In the genomic region with DNA sequence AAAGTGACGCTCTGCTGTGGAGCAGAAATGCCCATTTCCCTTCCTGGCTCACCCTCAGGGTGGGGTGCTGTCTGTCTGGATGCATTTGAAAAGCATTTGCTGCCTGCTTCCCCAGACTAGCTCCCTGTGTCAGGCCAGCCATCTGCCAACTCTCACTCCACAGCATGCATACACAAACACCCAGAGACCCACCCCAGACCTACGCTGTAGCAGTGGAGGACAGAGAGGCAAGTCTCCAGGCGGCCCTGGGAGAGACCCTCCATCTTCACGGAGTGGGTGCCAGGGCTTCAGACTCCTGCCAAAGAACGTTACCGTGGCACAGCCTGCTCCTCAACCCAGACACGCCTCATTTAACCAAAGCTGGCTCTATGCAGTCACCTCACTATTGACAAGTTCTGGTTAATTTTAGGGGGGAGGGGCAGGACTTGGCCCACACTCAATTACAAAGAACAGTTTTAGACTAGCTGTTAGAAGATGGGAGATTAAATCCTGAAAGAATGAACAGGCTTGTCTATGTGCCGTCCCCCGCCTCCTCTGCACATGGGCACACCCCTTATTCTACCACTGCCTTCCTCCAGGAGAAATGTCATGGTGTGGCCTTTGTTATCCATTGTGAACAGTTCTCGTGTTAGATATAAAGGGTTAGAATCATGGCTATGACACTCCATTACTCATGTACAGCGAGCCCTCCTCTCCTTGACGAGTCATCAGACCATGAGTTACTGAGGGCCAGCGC, we compare ENCODE assay signal across 8 mouse cellular contexts. TPM values are rescaled to one million over a fixed set of nuclear protein-coding genes. Genes with fewer than 3 reads are reported as not detected.
DNase-seq lines count a peak whose midpoint lies in the region; ATAC-seq lines count a peak whose summit lies in the region.

No protein-coding gene starts in this region.

- H3K4me1 ChIP-seq in lung, embryonic 16.5 days (replicated peaks; ENCODE audit: control insufficient read depth, insufficient read depth, low read length), result peaks cover 31% of the 10 kb centered on the region
- no peaks in the 10 kb centered on the region; the same call in 1 of the 2 replicates for H3K4me1 ChIP-seq in forebrain, embryonic 14.5 days (ENCODE audit: control insufficient read depth, insufficient read depth, low read length)
- peaks cover 11% of the 10 kb centered on the region; the same call in 1 of the 2 replicates for H3K4me1 ChIP-seq in hindbrain, embryonic 14.5 days (replicated peaks; ENCODE audit: control insufficient read depth, insufficient read depth, low read length)
- H3K4me1 ChIP-seq in midbrain, embryonic 15.5 days, result peaks cover 4% of the 10 kb centered on the region; the same call in 1 of the 2 replicates

- no peaks in the 10 kb centered on the region for H3K27me3 ChIP-seq in lung, embryonic 16.5 days (ENCODE audit: control insufficient read depth, insufficient read depth, low read depth, low read length)
- H3K27me3 ChIP-seq in forebrain, embryonic 14.5 days (replicated peaks; ENCODE audit: control insufficient read depth, insufficient read depth, low read length), result no peaks in the 10 kb centered on the region
- no peaks in the 10 kb centered on the region for H3K27me3 ChIP-seq in hindbrain, embryonic 14.5 days (ENCODE audit: control insufficient read depth, insufficient read depth, low read length)
- H3K27me3 ChIP-seq in midbrain, embryonic 15.5 days (replicated peaks), result no peaks in the 10 kb centered on the region

- ATAC-seq in lung, embryonic 16.5 days (ENCODE audit: low read depth), result peak; percentile 96
- ATAC-seq in forebrain, embryonic 14.5 days, result peak; percentile 96
- ATAC-seq in hindbrain, embryonic 14.5 days (ENCODE audit: low FRiP score), result peak; percentile 91
- ATAC-seq in midbrain, embryonic 15.5 days (replicated peaks), result peak; percentile 90

- H3K9ac ChIP-seq in lung, embryonic 16.5 days (ENCODE audit: low read length), result no peak overlapping the region
- H3K9ac ChIP-seq in forebrain, embryonic 14.5 days (ENCODE audit: low read length), result no peak overlapping the region
- H3K9ac ChIP-seq in hindbrain, embryonic 14.5 days, result no peak overlapping the region
- H3K9ac ChIP-seq in midbrain, embryonic 15.5 days, result no peak overlapping the region

- H3K4me3 ChIP-seq in lung, embryonic 16.5 days (ENCODE audit: low read length), result no peak overlapping the region
- H3K4me3 ChIP-seq in forebrain, embryonic 14.5 days (ENCODE audit: low read depth, low read length), result no peak overlapping the region
- no peak overlapping the region for H3K4me3 ChIP-seq in hindbrain, embryonic 14.5 days (replicated peaks; ENCODE audit: low read length)
- no peak overlapping the region for H3K4me3 ChIP-seq in midbrain, embryonic 15.5 days

- H3K27ac ChIP-seq in lung, embryonic 16.5 days (ENCODE audit: low read length), result peak overlapping the region; percentile 76
- peak overlapping the region; percentile 79 for H3K27ac ChIP-seq in forebrain, embryonic 14.5 days (ENCODE audit: low read depth, low read length)
- H3K27ac ChIP-seq in hindbrain, embryonic 14.5 days, result peak overlapping the region; percentile 69
- H3K27ac ChIP-seq in midbrain, embryonic 15.5 days, result 0 out of 2 replicates have a peak overlapping the region, but pooled peaks have one; percentile 34

- no peaks in the 10 kb centered on the region for H3K9me3 ChIP-seq in lung, embryonic 16.5 days (ENCODE audit: control insufficient read depth, low read length)
- H3K9me3 ChIP-seq in forebrain, embryonic 14.5 days (replicated peaks; ENCODE audit: control insufficient read depth, low read length), result no peaks in the 10 kb centered on the region
- no peaks in the 10 kb centered on the region for H3K9me3 ChIP-seq in hindbrain, embryonic 14.5 days (ENCODE audit: control insufficient read depth, low read length)
- H3K9me3 ChIP-seq in midbrain, embryonic 15.5 days, result no peaks in the 10 kb centered on the region

- no peak for DNase-seq in lung, postnatal 14 days
- DNase-seq in forebrain, embryonic 14.5 days (ENCODE audit: low spot score), result peak; percentile 91
- peak; percentile 71 for DNase-seq in hindbrain, embryonic 14.5 days (ENCODE audit: low spot score)
- DNase-seq in right cerebral cortex, postnatal 25 days, result no peak
- no peak for DNase-seq in heart, adult 8-10 months (ENCODE audit: low spot score)
- DNase-seq in thymus, postnatal 10 days (ENCODE audit: low spot score in 2 of 2), result no peak

- no peak overlapping the region; the same call in 1 of the 2 replicates for H3K4me2 ChIP-seq in lung, embryonic 16.5 days (ENCODE audit: low read depth, low read length)
- no peak overlapping the region for H3K4me2 ChIP-seq in forebrain, embryonic 14.5 days (ENCODE audit: low read length)
- H3K4me2 ChIP-seq in hindbrain, embryonic 14.5 days (replicated peaks), result no peak overlapping the region
- no peak overlapping the region for H3K4me2 ChIP-seq in midbrain, embryonic 15.5 days

- WGBS in lung, embryonic 16.5 days, result 36% methylated on average over 13 of the region's 13 CpGs
- WGBS in forebrain, embryonic 14.5 days, result 26% methylated on average over 13 of the region's 13 CpGs
- 37% methylated on average over 13 of the region's 13 CpGs for WGBS in hindbrain, embryonic 14.5 days
- 40% methylated on average over 13 of the region's 13 CpGs for WGBS in midbrain, embryonic 15.5 days

- no peaks in the 10 kb centered on the region for H3K36me3 ChIP-seq in lung, embryonic 16.5 days (ENCODE audit: control insufficient read depth, insufficient read depth, low read length)
- H3K36me3 ChIP-seq in forebrain, embryonic 14.5 days (ENCODE audit: control insufficient read depth, insufficient read depth, low read length), result no peaks in the 10 kb centered on the region
- no peaks in the 10 kb centered on the region for H3K36me3 ChIP-seq in hindbrain, embryonic 14.5 days (replicated peaks; ENCODE audit: control insufficient read depth, insufficient read depth)
- H3K36me3 ChIP-seq in midbrain, embryonic 15.5 days (replicated peaks), result no peaks in the 10 kb centered on the region

RNA-seq across cellular contexts. Expression of a gene that starts 47.4 kb away (rescaled TPM):
- 1.9 TPM in 2 replicates for polyA plus RNA-seq in lung, embryonic 16.5 days (2015; fragmentation: Nextera tagmentation; extraction: Ambion mirVana)
- polyA plus RNA-seq in forebrain, embryonic 14.5 days (2014; fragmentation: Nextera tagmentation; extraction: Ambion mirVana), result 0.22 TPM in 1 of 2 replicates, not detected in the other
- 0.60 and 0.64 TPM in 2 replicates for polyA plus RNA-seq in hindbrain, embryonic 14.5 days (2014; fragmentation: Nextera tagmentation; extraction: Ambion mirVana)
- 0.40 and 0.48 TPM in 2 replicates for polyA plus RNA-seq in midbrain, embryonic 15.5 days (2015; fragmentation: Nextera tagmentation; extraction: Ambion mirVana)
- total RNA-seq in heart, adult 8-10 months (2022), result under 1 TPM; 0.16 to 0.29 (median 0.21) TPM

RNA-seq across cellular contexts. Expression of a gene that starts 47.5 kb away (rescaled TPM):
- polyA plus RNA-seq in lung, embryonic 16.5 days (2015; fragmentation: Nextera tagmentation; extraction: Ambion mirVana), result 0.92 and 1.1 TPM in 2 replicates
- polyA plus RNA-seq in forebrain, embryonic 14.5 days (2014; fragmentation: Nextera tagmentation; extraction: Ambion mirVana), result 0.94 and 0.95 TPM in 2 replicates
- 1.7 and 2.7 TPM in 2 replicates for polyA plus RNA-seq in hindbrain, embryonic 14.5 days (2014; fragmentation: Nextera tagmentation; extraction: Ambion mirVana)
- 2.1 TPM in 2 replicates for polyA plus RNA-seq in midbrain, embryonic 15.5 days (2015; fragmentation: Nextera tagmentation; extraction: Ambion mirVana)
- total RNA-seq in heart, adult 8-10 months (2022), result under 1 TPM in 2 of 4 experiments, not detected in 2; 0.19 TPM

Comparison
In these comparisons a context has a peak if more than half of its experiments do, and no peak if none do; other contexts are left out.
1. DNase-seq: peak in forebrain, embryonic 14.5 days (single experiment) and hindbrain, embryonic 14.5 days (single experiment); none in lung, postnatal 14 days (single experiment), right cerebral cortex, postnatal 25 days (single experiment), heart, adult 8-10 months (single experiment) and thymus, postnatal 10 days (0 of 2).
2. Peak in every context shown above with its lines, with median percentiles within 50 percentile points of each other: ATAC-seq and H3K27ac ChIP-seq.